Mouse (Mus musculus) neural tube, embryonic 13.5 days (tissue): Measurements from ENCODE around the gene Magea1. TPM values are rescaled to one million over a fixed set of nuclear protein-coding genes. Genes with fewer than 3 reads are reported as not detected.
"Not testable (repeated sequence)": the region's sequence is repeated elsewhere in the genome, so short reads cannot be mapped to it uniquely, and the experiment has no call there.

ENCODE experiments used
- ATAC-seq: fragments of 200-750 bp; cut with Nextera tagmentation; 2 replicates; pipeline ENCODE4 v1.8.0; 2017; ENCODE audit warnings: low read depth, mild to moderate bottlenecking, moderate TSS enrichment, moderate library complexity
- H3K27ac ChIP-seq: fragments of 300-500 bp; sonication (generic); replicated peaks from 2 replicates; pipeline ENCODE4 v1.5.1; 2015; ENCODE audit warnings: moderate library complexity, mild to moderate bottlenecking, inconsistent platforms
- H3K27me3 ChIP-seq: fragments of 300-500 bp; sonication (generic); 2 replicates; pipeline ENCODE4 v1.6.1; 2015; ENCODE audit warnings: mild to moderate bottlenecking, inconsistent platforms
- H3K36me3 ChIP-seq: fragments of 300-500 bp; sonication (generic); 2 replicates; pipeline ENCODE4 v1.6.1; 2015; ENCODE audit warnings: mild to moderate bottlenecking, inconsistent platforms
- H3K4me1 ChIP-seq: fragments of 300-500 bp; sonication (generic); replicated peaks from 2 replicates; pipeline ENCODE4 v1.6.1; 2015; ENCODE audit warnings: inconsistent platforms
- H3K4me2 ChIP-seq: fragments of 300-500 bp; sonication (generic); 2 replicates; pipeline ENCODE4 v1.6.1; 2015; ENCODE audit warnings: inconsistent platforms, mild to moderate bottlenecking, moderate library complexity
- H3K4me3 ChIP-seq: fragments of 300-500 bp; sonication (generic); 2 replicates; pipeline ENCODE4 v1.5.1; 2015; ENCODE audit warnings: mild to moderate bottlenecking, inconsistent platforms
- H3K9ac ChIP-seq: fragments of 300-500 bp; sonication (generic); 2 replicates; pipeline ENCODE4 v1.6.1; 2015; ENCODE audit warnings: moderate library complexity, mild to moderate bottlenecking, inconsistent platforms
- H3K9me3 ChIP-seq: fragments of 300-500 bp; sonication (generic); 2 replicates; pipeline ENCODE4 v1.6.1; 2016; ENCODE audit warnings: inconsistent platforms
- WGBS: fragments of 180-500 bp; shearing (Covaris S2); methylation state at CpG from one replicate; pipeline ENCODE4 v1.1.7; 2015; 5-methylcytosine and 5-hydroxymethylcytosine counted together
- polyA plus RNA-seq: library from polyadenylated mRNA; unstranded; fragments of >200 nt; fragmentation: Nextera tagmentation; extraction: Ambion mirVana; gene quantifications from 2 replicates; pipeline ENCODE4 v1.2.1, GENCODE M21; 2015

Magea1 gene
- polyA plus RNA-seq, result not detected in 2 replicates

DNA sequence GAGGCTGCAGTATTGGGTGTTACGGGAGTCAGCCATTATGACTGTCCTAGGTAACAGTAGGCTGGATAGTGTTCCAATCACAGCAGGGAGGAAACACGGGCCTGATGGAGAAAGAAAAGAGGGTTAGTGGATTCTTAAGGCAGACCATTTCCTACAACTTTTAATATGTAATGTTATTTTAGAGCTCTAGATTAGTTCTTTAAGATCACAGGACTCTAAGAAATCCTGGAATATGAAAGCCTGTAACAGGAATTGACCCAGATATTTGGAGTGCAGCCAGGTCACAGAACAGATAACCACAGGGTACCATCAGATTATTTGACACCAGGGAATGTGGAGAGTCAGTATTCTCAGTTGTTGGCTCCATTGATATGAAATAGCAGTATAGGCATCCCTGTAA, at the start of gene Magea1:
Gene Magea1, minus strand, starts transcription at position 101 of the 400 bp plus-strand sequence.
- ATAC-seq, H3K4me3 ChIP-seq, H3K4me2 ChIP-seq, H3K27ac ChIP-seq, H3K9ac ChIP-seq, H3K4me1 ChIP-seq, H3K27me3 ChIP-seq, H3K9me3 ChIP-seq, H3K36me3 ChIP-seq: not testable (repeated sequence)
- WGBS, result 60% methylated on average over 1 of the region's 2 CpGs

GRCm38 (mm10) chrX:155128312-155128711, 38.7 kb upstream of the Magea1 start, which contains the start of gene Cldn34b2:
Cldn34b2 (minus strand) TSS chrX:155128412.
- H3K4me2 ChIP-seq, H3K27ac ChIP-seq, H3K4me1 ChIP-seq, H3K4me3 ChIP-seq, H3K9ac ChIP-seq, H3K9me3 ChIP-seq, H3K36me3 ChIP-seq, H3K27me3 ChIP-seq, ATAC-seq: not testable (repeated sequence)
- WGBS, result 76% methylated on average over 3 of the region's 3 CpGs

DNA sequence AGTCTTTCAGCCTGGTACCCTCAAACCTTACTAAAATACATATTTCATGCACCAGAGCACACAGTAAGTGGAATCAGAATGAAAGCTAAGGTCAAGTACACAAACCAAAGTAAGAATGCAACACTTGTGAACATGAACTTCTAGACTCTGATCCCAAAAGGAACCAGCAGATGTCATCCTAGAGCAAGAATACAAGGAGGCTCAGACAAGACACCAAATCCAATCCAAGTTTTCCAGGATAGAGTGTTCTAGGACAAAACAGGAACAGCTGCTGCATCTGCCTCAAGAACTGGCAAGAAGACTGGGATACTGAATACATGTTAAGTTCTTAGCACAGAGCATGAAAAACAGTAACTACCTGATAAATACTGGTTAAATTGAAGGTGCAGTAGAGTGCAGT, 8.4 kb upstream of the Magea1 start:
- H3K27me3 ChIP-seq, result no peaks in the 10 kb centered on the region
- no peak overlapping the region for H3K4me2 ChIP-seq
- H3K9ac ChIP-seq, result no peak overlapping the region
- H3K36me3 ChIP-seq, result no peaks in the 10 kb centered on the region
- H3K27ac ChIP-seq, result no peak overlapping the region
- no peaks in the 10 kb centered on the region for H3K4me1 ChIP-seq
- no peak for ATAC-seq
- no peak overlapping the region for H3K4me3 ChIP-seq
- no peaks in the 10 kb centered on the region for H3K9me3 ChIP-seq

DNA sequence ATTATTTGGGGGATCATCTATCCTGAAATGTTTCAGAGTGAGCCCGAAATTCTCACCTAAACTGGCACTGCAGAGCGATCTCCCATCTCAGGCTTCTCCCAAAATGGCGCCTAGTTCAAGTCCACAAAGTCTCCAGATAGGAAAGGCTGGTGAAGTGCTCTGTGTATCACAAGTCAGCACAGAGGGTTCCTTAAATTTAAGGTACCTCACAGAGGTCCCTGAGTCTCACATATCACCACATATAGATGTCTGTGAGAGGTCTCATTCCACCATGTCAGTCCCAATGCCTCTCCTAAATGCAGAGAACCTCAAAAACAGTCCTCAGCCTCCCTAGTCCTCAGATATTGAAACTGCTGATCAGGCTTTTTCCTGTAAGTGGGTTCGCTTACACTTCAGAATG, 4.0 kb upstream of the Magea1 start, which contains the start of gene Magea2:
Gene Magea2, minus strand, starts transcription at position 101 of the 400 bp plus-strand sequence.
- not testable (repeated sequence) for ATAC-seq, H3K36me3 ChIP-seq, H3K9ac ChIP-seq, H3K4me1 ChIP-seq, H3K4me3 ChIP-seq, H3K4me2 ChIP-seq, H3K9me3 ChIP-seq, H3K27ac ChIP-seq, H3K27me3 ChIP-seq
- 77% methylated on average over 4 of the region's 4 CpGs for WGBS

- not testable (repeated sequence) for H3K36me3 ChIP-seq, H3K9ac ChIP-seq, ATAC-seq, H3K4me2 ChIP-seq, H3K9me3 ChIP-seq, H3K4me1 ChIP-seq, H3K4me3 ChIP-seq, H3K27me3 ChIP-seq, H3K27ac ChIP-seq
- WGBS, result 91% methylated on average over 16 of the region's 16 CpGs
Observed at GRCm38 (mm10) chrX:155063045-155063444, 26.5 kb downstream of the Magea1 start, which contains the start of gene Magea5. Magea5 (minus strand) TSS chrX:155063145.

Other genes with a start within 250 kb of the Magea1 start
- gene Cldn34b1, start 199.5 kb downstream of the Magea1 start, polyA plus RNA-seq, result not detected in 2 replicates
- not detected in 2 replicates for gene Magea6, start 153.8 kb downstream of the Magea1 start, polyA plus RNA-seq
- gene Magea3, start 140.3 kb downstream of the Magea1 start, polyA plus RNA-seq, result not detected in 2 replicates
- not detected in 2 replicates for gene Magea8, start 93.9 kb downstream of the Magea1 start, polyA plus RNA-seq
- not detected in 2 replicates for gene Magea5, start 26.6 kb downstream of the Magea1 start, polyA plus RNA-seq
- not detected in 2 replicates for gene Magea2, start 3.9 kb upstream of the Magea1 start, polyA plus RNA-seq
- not detected in 2 replicates for gene Cldn34b2, start 38.6 kb upstream of the Magea1 start, polyA plus RNA-seq
- 79.9 and 92.8 TPM in 2 replicates for gene Sat1, start 126.7 kb upstream of the Magea1 start, polyA plus RNA-seq
- 42.2 and 46.0 TPM in 2 replicates for gene Acot9, start 172.7 kb upstream of the Magea1 start, polyA plus RNA-seq